Mouse (Mus musculus) midbrain, embryonic 12.5 days (tissue): Measurements from ENCODE around the gene Rapgef2. TPM values are rescaled to one million over a fixed set of nuclear protein-coding genes. Genes with fewer than 3 reads are reported as not detected.
"Not testable (repeated sequence)": the region's sequence is repeated elsewhere in the genome, so short reads cannot be mapped to it uniquely, and the experiment has no call there.

ENCODE experiments used
- ATAC-seq: fragments of 200-750 bp; cut with Nextera tagmentation; 2 replicates; pipeline ENCODE4 v1.8.0; 2017; ENCODE audit warnings: low read depth, moderate TSS enrichment, moderate library complexity; ENCODE audit not compliant: low FRiP score
- H3K27ac ChIP-seq: fragments of 300-500 bp; sonication (generic); replicated peaks from 2 replicates; pipeline ENCODE4 v1.5.1; 2016; ENCODE audit warnings: mild to moderate bottlenecking
- H3K27me3 ChIP-seq: fragments of 300-500 bp; sonication (generic); 2 replicates; pipeline ENCODE4 v1.6.1; 2016; ENCODE audit warnings: mild to moderate bottlenecking
- H3K36me3 ChIP-seq: fragments of 300-500 bp; sonication (generic); 2 replicates; pipeline ENCODE4 v1.6.1; 2016
- H3K4me1 ChIP-seq: fragments of 300-500 bp; sonication (generic); 2 replicates; pipeline ENCODE4 v1.6.1; 2016
- H3K4me2 ChIP-seq: fragments of 300-500 bp; sonication (generic); replicated peaks from 2 replicates; pipeline ENCODE4 v1.6.1; 2016; ENCODE audit warnings: mild to moderate bottlenecking, moderate library complexity
- H3K4me3 ChIP-seq: fragments of 300-500 bp; sonication (generic); 2 replicates; pipeline ENCODE4 v1.5.1; 2016; ENCODE audit warnings: mild to moderate bottlenecking
- H3K9ac ChIP-seq: fragments of 300-500 bp; sonication (generic); replicated peaks from 2 replicates; pipeline ENCODE4 v1.6.1; 2016; ENCODE audit warnings: mild to moderate bottlenecking, moderate library complexity
- H3K9me3 ChIP-seq: fragments of 300-500 bp; sonication (generic); 2 replicates; pipeline ENCODE4 v1.6.1; 2016; ENCODE audit warnings: mild to moderate bottlenecking
- WGBS: fragments of 180-500 bp; shearing (Covaris S2); methylation state at CpG from one replicate; pipeline ENCODE4 v1.1.7; 2016; 5-methylcytosine and 5-hydroxymethylcytosine counted together
- polyA plus RNA-seq: library from polyadenylated mRNA; unstranded; fragments of >200 nt; fragmentation: Nextera tagmentation; extraction: Ambion mirVana; gene quantifications from 2 replicates; pipeline ENCODE4 v1.2.1, GENCODE M21; 2016

Gene Rapgef2
- polyA plus RNA-seq, 1 experiment from 2014 or later, result 9.7 TPM

- Histone ChIP-seq H3K4me2 (no peak overlapping the region), H3K9me3 (no peaks in the 10 kb centered on the region), H3K9ac (no peak overlapping the region), H3K27me3 (no peaks in the 10 kb centered on the region), H3K4me1 (no peaks in the 10 kb centered on the region), H3K27ac (no peak overlapping the region), H3K4me3 (no peak overlapping the region), H3K36me3 (peaks cover 43% of the 10 kb centered on the region)
- WGBS, result 89% methylated on average over 28 of the region's 28 CpGs
- ATAC-seq, result peak; percentile 34; the same call in 1 of the 2 replicates
Observed at GRCm38 (mm10) chr3:79066455-79067055, 219.8 kb downstream of the Rapgef2 start.

- H3K4me2 ChIP-seq, result no peak overlapping the region
- no peak for ATAC-seq
- 92% methylated on average over 10 of the region's 10 CpGs for WGBS
- no peaks in the 10 kb centered on the region for H3K27me3 ChIP-seq
- no peak overlapping the region for H3K27ac ChIP-seq
- no peak overlapping the region for H3K4me3 ChIP-seq
- no peak overlapping the region for H3K9ac ChIP-seq
- H3K36me3 ChIP-seq, result peaks cover 34% of the 10 kb centered on the region
- no peaks in the 10 kb centered on the region for H3K9me3 ChIP-seq
- H3K4me1 ChIP-seq, result no peaks in the 10 kb centered on the region
Observed at GRCm38 (mm10) chr3:79064096-79064495, 222.2 kb downstream of the Rapgef2 start.

DNA sequence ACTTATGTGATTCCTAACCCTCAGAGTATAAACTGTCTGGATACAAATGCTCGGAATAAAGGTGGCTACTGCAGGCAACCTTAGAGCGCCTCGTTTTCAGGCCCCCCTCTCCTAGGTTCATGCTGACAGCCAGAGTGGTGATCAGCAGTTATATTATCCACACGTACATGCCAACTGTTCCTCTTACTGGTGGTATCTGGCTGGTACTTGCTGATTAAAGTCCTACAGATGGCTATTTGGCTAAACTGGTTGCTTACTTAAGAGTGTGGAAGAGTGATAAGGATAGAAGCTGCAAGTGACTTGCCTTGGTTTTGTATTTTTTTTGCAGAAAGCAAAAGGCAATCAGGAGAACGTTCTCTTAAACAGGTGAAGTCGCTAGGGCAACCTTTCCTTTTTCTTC lies 224.9 kb downstream of the Rapgef2 start:
- Histone ChIP-seq H3K4me1 (no peaks in the 10 kb centered on the region), H3K27ac (no peak overlapping the region), H3K27me3 (no peaks in the 10 kb centered on the region), H3K4me3 (no peak overlapping the region), H3K36me3 (peaks cover 18% of the 10 kb centered on the region), H3K9me3 (no peaks in the 10 kb centered on the region), H3K9ac (no peak overlapping the region), H3K4me2 (no peak overlapping the region)
- 90% methylated on average over 6 of the region's 6 CpGs for WGBS
- ATAC-seq, result no peak

DNA sequence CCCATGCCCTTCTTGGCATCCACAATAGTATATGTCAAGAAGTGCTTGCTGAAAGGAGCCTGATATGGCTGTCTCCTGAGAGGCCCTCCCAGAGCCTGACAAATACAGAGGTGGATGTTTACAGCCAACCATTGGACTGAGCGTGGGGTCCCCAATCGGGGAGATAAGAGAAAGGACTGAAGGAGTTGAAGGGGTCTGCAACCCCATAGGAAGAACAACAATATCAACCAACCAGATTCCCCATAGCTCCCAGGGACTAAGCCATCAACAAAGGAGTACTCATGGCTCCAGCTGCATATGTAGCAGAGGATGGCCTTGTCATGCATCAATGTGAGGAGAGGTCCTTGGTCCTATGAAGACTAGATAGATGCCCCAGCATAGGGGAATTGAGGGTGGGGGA lies 227.8 kb downstream of the Rapgef2 start:
- not testable (repeated sequence) for H3K9ac ChIP-seq, H3K4me3 ChIP-seq, H3K36me3 ChIP-seq, H3K27ac ChIP-seq, ATAC-seq, H3K4me2 ChIP-seq, H3K4me1 ChIP-seq, H3K27me3 ChIP-seq, H3K9me3 ChIP-seq
- WGBS, result 88% methylated on average over 2 of the region's 2 CpGs

GRCm38 (mm10) chr3:79045251-79045650 lies 241.1 kb downstream of the Rapgef2 start:
- H3K9me3 ChIP-seq, result no peaks in the 10 kb centered on the region
- H3K4me2 ChIP-seq, result no peak overlapping the region
- no peak overlapping the region for H3K4me3 ChIP-seq
- H3K4me1 ChIP-seq, result no peaks in the 10 kb centered on the region
- WGBS, result 75% methylated on average over 5 of the region's 5 CpGs
- H3K27ac ChIP-seq, result no peak overlapping the region
- ATAC-seq, result no peak
- no peaks in the 10 kb centered on the region for H3K27me3 ChIP-seq
- H3K36me3 ChIP-seq, result no peaks in the 10 kb centered on the region
- no peak overlapping the region for H3K9ac ChIP-seq

DNA sequence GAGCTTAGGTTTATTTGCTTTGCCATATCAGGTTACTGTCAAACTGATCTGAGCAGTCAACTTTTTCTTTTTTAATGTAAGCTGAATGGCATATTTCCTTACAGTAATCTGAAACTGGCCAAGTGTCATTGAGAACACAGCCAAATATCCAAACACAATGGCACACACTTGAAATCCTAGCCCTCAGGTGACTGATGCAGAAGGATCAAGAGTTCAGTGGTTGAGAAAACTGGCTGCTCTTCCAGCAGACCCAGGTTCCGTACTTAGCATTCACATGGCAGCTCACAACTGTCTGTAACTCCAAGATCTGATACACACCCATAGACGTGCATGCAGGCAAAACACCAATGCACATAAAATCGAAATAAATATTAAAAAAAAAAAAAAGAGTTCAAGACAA lies 243.3 kb downstream of the Rapgef2 start:
- Histone ChIP-seq H3K27me3 (no peaks in the 10 kb centered on the region), H3K4me3 (no peak overlapping the region), H3K4me2 (no peak overlapping the region), H3K9ac (no peak overlapping the region), H3K9me3 (no peaks in the 10 kb centered on the region), H3K4me1 (peaks cover 4% of the 10 kb centered on the region), H3K27ac (no peak overlapping the region), H3K36me3 (no peaks in the 10 kb centered on the region)
- ATAC-seq, result no peak
- 78% methylated on average over 3 of the region's 3 CpGs for WGBS

GRCm38 (mm10) chr3:79039666-79040450 lies 246.5 kb downstream of the Rapgef2 start:
- Histone ChIP-seq H3K27ac (no peak overlapping the region), H3K36me3 (no peaks in the 10 kb centered on the region), H3K4me2 (no peak overlapping the region), H3K9me3 (no peaks in the 10 kb centered on the region), H3K4me3 (no peak overlapping the region), H3K27me3 (no peaks in the 10 kb centered on the region), H3K4me1 (peaks cover 4% of the 10 kb centered on the region), H3K9ac (no peak overlapping the region)
- ATAC-seq, result no peak
- WGBS, result 35% methylated on average over 2 of the region's 2 CpGs

DNA sequence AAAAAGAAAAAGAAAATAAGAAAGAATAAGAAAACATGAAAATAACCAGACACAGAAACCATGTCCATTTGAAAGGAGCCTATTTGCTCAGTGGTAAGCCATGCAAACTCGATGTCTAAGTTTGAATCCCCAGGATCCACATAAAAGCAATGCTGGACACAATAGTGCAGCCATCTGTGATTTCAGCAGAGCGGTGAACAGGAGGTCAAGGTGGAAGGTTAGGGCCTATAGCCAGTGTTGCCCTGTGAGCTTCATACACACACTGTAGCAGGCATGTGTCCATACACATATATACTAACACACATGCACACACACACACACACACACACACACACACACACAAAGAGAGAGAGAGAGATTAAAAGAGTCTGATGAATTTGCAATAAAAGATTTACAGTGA lies 247.3 kb downstream of the Rapgef2 start:
- H3K4me1 ChIP-seq, result peaks cover 4% of the 10 kb centered on the region
- H3K27me3 ChIP-seq, result no peaks in the 10 kb centered on the region
- H3K4me2 ChIP-seq, result no peak overlapping the region
- 40% methylated on average over 2 of the region's 2 CpGs for WGBS
- no peak overlapping the region for H3K4me3 ChIP-seq
- no peaks in the 10 kb centered on the region for H3K36me3 ChIP-seq
- H3K9me3 ChIP-seq, result no peaks in the 10 kb centered on the region
- ATAC-seq, result no peak
- no peak overlapping the region for H3K9ac ChIP-seq
- H3K27ac ChIP-seq, result no peak overlapping the region

DNA sequence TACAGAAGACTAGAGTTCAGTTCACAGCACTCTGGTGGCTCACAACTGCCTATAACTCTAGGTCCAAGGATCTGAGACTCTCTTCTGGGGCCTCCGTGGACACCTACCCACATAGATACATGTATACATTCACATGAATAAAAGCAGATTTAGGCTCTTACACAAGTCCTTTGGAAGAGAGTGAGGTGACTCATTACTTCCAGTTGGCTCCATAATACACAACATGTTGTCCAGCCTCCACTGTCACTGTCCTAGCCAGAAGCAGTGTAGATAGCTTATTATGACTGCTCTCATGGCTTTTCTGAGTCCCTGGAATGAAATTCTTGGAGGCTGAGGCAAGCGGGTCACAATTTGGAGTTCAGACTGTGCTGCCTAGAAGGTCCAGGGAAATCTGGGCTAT lies 251.9 kb downstream of the Rapgef2 start:
- H3K4me2 ChIP-seq, result no peak overlapping the region
- no peaks in the 10 kb centered on the region for H3K9me3 ChIP-seq
- no peak overlapping the region for H3K27ac ChIP-seq
- H3K9ac ChIP-seq, result no peak overlapping the region
- no peaks in the 10 kb centered on the region; the same call in 1 of the 2 replicates for H3K4me1 ChIP-seq
- ATAC-seq, result no peak
- WGBS, result 91% methylated on average over 2 of the region's 2 CpGs
- H3K36me3 ChIP-seq, result no peaks in the 10 kb centered on the region
- no peaks in the 10 kb centered on the region for H3K27me3 ChIP-seq
- no peak overlapping the region for H3K4me3 ChIP-seq

- Histone ChIP-seq H3K4me1 (no peaks in the 10 kb centered on the region), H3K27ac (no peak overlapping the region), H3K9ac (no peak overlapping the region), H3K36me3 (no peaks in the 10 kb centered on the region), H3K4me2 (no peak overlapping the region), H3K27me3 (no peaks in the 10 kb centered on the region), H3K9me3 (no peaks in the 10 kb centered on the region), H3K4me3 (no peak overlapping the region)
- no peak for ATAC-seq
- WGBS, result 81% methylated on average over 4 of the region's 4 CpGs
Observed at GRCm38 (mm10) chr3:79030855-79031254, 255.5 kb downstream of the Rapgef2 start.

DNA sequence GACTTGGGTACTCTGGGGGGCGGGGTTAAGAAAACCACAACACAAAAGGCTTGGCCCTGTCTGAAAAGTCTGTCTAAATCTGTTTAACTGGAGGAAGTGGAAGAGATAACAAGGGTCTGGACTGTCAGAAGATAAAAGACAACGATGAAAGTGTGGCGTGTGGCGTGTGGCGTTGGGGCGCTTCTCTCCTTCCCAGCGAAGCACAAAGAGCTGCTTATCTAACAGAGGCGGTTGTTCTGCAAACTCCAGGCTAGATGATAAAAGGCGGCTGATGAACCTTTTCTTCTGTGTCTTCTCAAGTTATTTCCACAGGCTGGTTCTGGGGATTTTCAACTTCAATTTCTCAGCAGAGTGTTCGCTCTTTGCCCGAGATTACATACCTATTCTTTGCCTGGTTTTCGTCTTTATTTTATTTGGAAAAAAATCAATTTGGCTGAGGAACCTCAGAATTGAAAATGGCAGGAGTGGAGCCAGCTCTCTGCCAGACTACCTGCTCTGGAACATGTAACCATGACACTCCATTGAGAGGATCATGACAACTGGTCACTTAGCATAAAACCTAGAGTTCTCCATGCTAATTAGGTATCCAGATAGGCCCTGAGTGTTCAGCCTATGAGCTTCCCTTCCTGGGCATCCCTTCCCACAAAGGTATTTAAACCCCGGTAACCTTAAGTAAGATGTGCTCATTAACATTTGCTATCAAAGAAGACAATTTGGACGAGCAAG lies 258.0 kb downstream of the Rapgef2 start:
- H3K4me3 ChIP-seq, result no peak overlapping the region
- ATAC-seq, result no peak
- H3K36me3 ChIP-seq, result no peaks in the 10 kb centered on the region
- H3K4me2 ChIP-seq, result no peak overlapping the region
- no peaks in the 10 kb centered on the region for H3K9me3 ChIP-seq
- 83% methylated on average over 14 of the region's 14 CpGs for WGBS
- H3K9ac ChIP-seq, result no peak overlapping the region
- H3K27me3 ChIP-seq, result no peaks in the 10 kb centered on the region
- H3K27ac ChIP-seq, result no peak overlapping the region
- peaks cover 5% of the 10 kb centered on the region; the same call in 1 of the 2 replicates for H3K4me1 ChIP-seq

GRCm38 (mm10) chr3:79025983-79026382 lies 260.3 kb downstream of the Rapgef2 start:
- Histone ChIP-seq H3K4me2 (no peak overlapping the region), H3K4me3 (no peak overlapping the region), H3K9me3 (no peaks in the 10 kb centered on the region), H3K27me3 (no peaks in the 10 kb centered on the region), H3K27ac (no peak overlapping the region), H3K36me3 (no peaks in the 10 kb centered on the region), H3K9ac (no peak overlapping the region), H3K4me1 (peaks cover 7% of the 10 kb centered on the region; the same call in 1 of the 2 replicates)
- no peak for ATAC-seq
- WGBS, result 89% methylated on average over 3 of the region's 3 CpGs
